Mouse (Mus musculus): ENCODE results near the gene Rasd1.
"Not testable (repeated sequence)": the region's sequence is repeated elsewhere in the genome, so short reads cannot be mapped to it uniquely, and the experiment has no call there.

GRCm38 (mm10) chr11:59944855-59945254 is 19.9 kb downstream of the Rasd1 start:
- not testable (repeated sequence) for TF ChIP-seq CTCF (conservative IDR thresholded peaks at IDR 0.05; ENCODE audit: insufficient read depth, insufficient read length, low read depth, low read length); POLR2A (IDR thresholded peaks at IDR 0.05; ENCODE audit: low read depth, low read length)
